Mouse (Mus musculus) heart, adult 2 months (tissue): ENCODE measurements around the gene Pqlc2. TPM values are rescaled to one million over a fixed set of nuclear protein-coding genes. Genes with fewer than 3 reads are reported as not detected.

Source experiments
- DNase-seq, 2 experiments: peaks; one replicate each; pipeline ENCODE4 v3.0.0; 2021
- H3K27ac ChIP-seq: fragments of 200-600 bp; 2 replicates; pipeline ENCODE4 v1.8.1; 2022
- H3K27me3 ChIP-seq: fragments of 200-500 bp; 2 replicates; pipeline ENCODE4 v1.6.1; 2012; ENCODE audit warnings: mild to moderate bottlenecking, low read length, inconsistent platforms, mixed read lengths; ENCODE audit not compliant: control insufficient read depth, insufficient read depth
- H3K36me3 ChIP-seq: fragments of 200-500 bp; 2 replicates; pipeline ENCODE4 v1.6.1; 2012; ENCODE audit warnings: low read length, inconsistent platforms; ENCODE audit not compliant: control insufficient read depth, insufficient read depth
- H3K4me1 ChIP-seq: fragments of 200-500 bp; 2 replicates; pipeline ENCODE4 v1.6.1; 2011; ENCODE audit warnings: low read length; ENCODE audit not compliant: control insufficient read depth, insufficient read depth
- H3K4me3 ChIP-seq: fragments of 200-600 bp; 2 replicates; pipeline ENCODE4 v1.8.1; 2022
- H3K79me2 ChIP-seq: fragments of 200-500 bp; replicated peaks from 2 replicates; pipeline ENCODE4 v1.6.1; 2012; ENCODE audit warnings: mild to moderate bottlenecking, inconsistent platforms, low read length, moderate library complexity, mixed read lengths; ENCODE audit not compliant: control insufficient read depth, insufficient read depth
- H3K9ac ChIP-seq: fragments of 200-500 bp; 2 replicates; pipeline ENCODE4 v1.6.1; 2012; ENCODE audit warnings: low read depth, mild to moderate bottlenecking, control low read depth, inconsistent platforms, low read length, mixed read lengths
- CTCF ChIP-seq: fragments of 200-600 bp; IDR thresholded peaks from 2 replicates; pipeline ENCODE4 v1.8.1; 2022; ENCODE audit warnings: antibody characterized with exemption, mild to moderate bottlenecking, moderate library complexity
- EP300 ChIP-seq: fragments of 200-500 bp; IDR thresholded peaks from 2 replicates; pipeline ENCODE4 v1.6.1; 2011; ENCODE audit warnings: low read depth, low read length, control low read depth; ENCODE audit not compliant: insufficient read depth
- POLR2A ChIP-seq: fragments of 200-500 bp; IDR thresholded peaks from 2 replicates; pipeline ENCODE4 v1.6.1; 2011; ENCODE audit warnings: mild to moderate bottlenecking, low read depth, low read length, control low read depth; ENCODE audit not compliant: insufficient read depth
- WGBS: fragments of 180-500 bp; shearing (Covaris S2); methylation state at CpG from one replicate; pipeline ENCODE4 v1.1.7; 2018; 5-methylcytosine and 5-hydroxymethylcytosine counted together
- intact Hi-C: fragments of 180-260 bp; cut with DNase I; formaldehyde crosslinking; loops from one replicate; pipeline ENCODE4 v1.15.1; 2025
- long read RNA-seq: library from polyadenylated mRNA; stranded (forward); transcript quantifications from one replicate; pipeline ENCODE4 v2.0.0, GENCODE M21; 2021
- polyA plus RNA-seq: library from polyadenylated mRNA; depleted of rRNA; stranded (reverse); fragments of >200 nt; gene quantifications from 2 replicates; pipeline ENCODE4 v1.2.3, GENCODE M21; 2012; rRNA removed
- total RNA-seq, 2 experiments: library from RNA; stranded (reverse); gene quantifications; 2 replicates each; pipeline ENCODE4 v1.2.3; 2021

Pqlc2 gene
- 1 to 10 TPM; 5.1 to 5.9 TPM for total RNA-seq
- 22.7 and 22.8 TPM in 2 replicates for polyA plus RNA-seq
- long read RNA-seq, partial matches to known transcripts = 0 of 3 reads
- long read RNA-seq, other reads (novel, unspliced or antisense) = 1 of 3 reads

GRCm38 (mm10) chr4:139310171-139310898 is at the start of gene Pqlc2, which contains the start of gene Akr7a5:
Pqlc2 (minus strand) TSS chr4:139310708.
Akr7a5 (plus strand) TSS chr4:139310744.
- peak within 1 kb of the TSS; percentile 83 for H3K27ac ChIP-seq
- intact Hi-C loops = no loop called here
- peak within 1 kb of the TSS; percentile 93 for H3K9ac ChIP-seq
- no peaks in the 10 kb centered on the region for H3K36me3 ChIP-seq
- no peaks in the 10 kb centered on the region for H3K79me2 ChIP-seq
- no peaks in the 10 kb centered on the region for H3K27me3 ChIP-seq
- H3K4me3 ChIP-seq = peak within 1 kb of the TSS; percentile 100
- H3K4me1 ChIP-seq = peaks cover 6% of the 10 kb centered on the region
- WGBS = under 1% methylated on average over 63 of the region's 63 CpGs
- peak; percentile 98 to 100 for DNase-seq
- TF ChIP-seq CTCF (0 out of 2 replicates have a peak, but pooled peaks have one; percentile 21), POLR2A (peak; percentile 94), EP300 (0 out of 2 replicates have a peak, but pooled peaks have one; percentile 21)

- no peak overlapping the region for H3K4me3 ChIP-seq
- WGBS = 92% methylated on average over 3 of the region's 3 CpGs
- no peak overlapping the region for H3K27ac ChIP-seq
- intact Hi-C loops = no loop called here
- no peak for DNase-seq
- no peak for TF ChIP-seq EP300
- TF ChIP-seq CTCF = no peak
- no peak for TF ChIP-seq POLR2A
- no peaks in the 10 kb centered on the region for H3K79me2 ChIP-seq
- no peak overlapping the region for H3K9ac ChIP-seq
- H3K27me3 ChIP-seq = no peaks in the 10 kb centered on the region
- peaks cover 2% of the 10 kb centered on the region for H3K4me1 ChIP-seq
- no peaks in the 10 kb centered on the region for H3K36me3 ChIP-seq
These were observed 46.7 kb upstream of the Pqlc2 start for GRCm38 (mm10) chr4:139357211-139357610.

GRCm38 (mm10) chr4:139352832-139353231 is 42.3 kb upstream of the Pqlc2 start:
- peak overlapping the region; percentile 57 for H3K4me3 ChIP-seq
- H3K27ac ChIP-seq = peak overlapping the region; percentile 99
- H3K4me1 ChIP-seq = peaks cover 8% of the 10 kb centered on the region
- no peak for TF ChIP-seq CTCF
- no peak for TF ChIP-seq POLR2A
- no peak for TF ChIP-seq EP300
- H3K9ac ChIP-seq = peak overlapping the region; percentile 88
- 1% methylated on average over 7 of the region's 7 CpGs for WGBS
- H3K27me3 ChIP-seq = no peaks in the 10 kb centered on the region
- peaks cover 5% of the 10 kb centered on the region; the same call in 1 of the 2 replicates for H3K79me2 ChIP-seq
- H3K36me3 ChIP-seq = no peaks in the 10 kb centered on the region
- DNase-seq = no peak
- intact Hi-C loops = loop anchor here (1.0 kb wide), 1 partner anchor 27 kb away; no protein-coding TSS in a partner anchor

- DNase-seq = peak; percentile 90 to 91
- H3K27me3 ChIP-seq = no peaks in the 10 kb centered on the region
- intact Hi-C loops = loop anchor here (1.0 kb wide), 1 partner anchor 28 kb away; no protein-coding TSS in a partner anchor
These were observed 41.6 kb upstream of the Pqlc2 start, which contains the start of the genes Mrto4, Emc1 and Ubr4 for GRCm38 (mm10) chr4:139351931-139352711. Mrto4 (minus strand) TSS chr4:139352576. Emc1 (plus strand) TSS chr4:139352587. Ubr4 (plus strand) TSS chr4:139352609.

GRCm38 (mm10) chr4:139345416-139346019 is 35.0 kb upstream of the Pqlc2 start:
- WGBS = 74% methylated on average over 23 of the region's 23 CpGs
- intact Hi-C loops = no loop called here
- Histone ChIP-seq H3K36me3 (no peaks in the 10 kb centered on the region), H3K79me2 (no peaks in the 10 kb centered on the region), H3K9ac (no peak overlapping the region), H3K27ac (no peak overlapping the region), H3K4me3 (no peak overlapping the region), H3K27me3 (no peaks in the 10 kb centered on the region), H3K4me1 (no peaks in the 10 kb centered on the region)
- TF ChIP-seq EP300 (no peak), POLR2A (no peak), CTCF (no peak)
- DNase-seq = no peak

More at GRCm38 (mm10) chr4:139351931-139352711, 41.6 kb upstream of the Pqlc2 start, which contains the start of the genes Mrto4, Emc1 and Ubr4:
- H3K4me3 ChIP-seq = peak within 1 kb of the TSS; percentile 57
- peaks cover 8% of the 10 kb centered on the region for H3K4me1 ChIP-seq
- peak within 1 kb of the TSS; percentile 88 for H3K9ac ChIP-seq
- TF ChIP-seq EP300 = no peak
- TF ChIP-seq POLR2A = peak; percentile 70
- under 1% methylated on average over 64 of the region's 64 CpGs for WGBS
- no peaks in the 10 kb centered on the region for H3K36me3 ChIP-seq
- H3K27ac ChIP-seq = peak within 1 kb of the TSS; percentile 99
- peaks cover 5% of the 10 kb centered on the region; the same call in 1 of the 2 replicates for H3K79me2 ChIP-seq
